In the genomic region with DNA sequence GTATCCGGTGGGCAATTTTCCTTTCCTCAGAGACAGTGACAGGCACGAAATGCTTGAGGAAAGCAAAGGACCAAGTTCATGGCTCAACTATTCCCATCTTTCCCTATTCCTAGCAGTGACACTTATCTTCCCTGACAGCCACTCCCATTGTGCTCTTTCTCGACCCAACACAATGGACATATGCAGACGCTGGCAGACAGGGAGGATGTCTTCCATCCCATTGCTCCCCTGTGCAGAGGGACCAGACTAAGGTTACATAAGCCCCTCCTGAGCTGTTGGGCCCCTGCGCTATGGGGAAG, we compare ENCODE assay signal across 7 mouse cellular contexts. TPM values are rescaled to one million over a fixed set of nuclear protein-coding genes. Genes with fewer than 3 reads are reported as not detected.
A peak's percentile ranks its signal among the peaks of the same experiment; 100 is the strongest.
DNase-seq lines count a peak whose midpoint lies in the region; ATAC-seq and TF ChIP-seq lines count a peak whose summit lies in the region.

No protein-coding gene starts in this region.

- H3K4me1 ChIP-seq in forebrain, embryonic 15.5 days = peaks cover 30% of the 10 kb centered on the region
- H3K4me1 ChIP-seq in limb, embryonic 13.5 days = peaks cover 4% of the 10 kb centered on the region; the same call in 1 of the 2 replicates
- peaks cover 4% of the 10 kb centered on the region; the same call in 1 of the 2 replicates for H3K4me1 ChIP-seq in small intestine, adult 2 months (ENCODE audit: control insufficient read depth, insufficient read depth, insufficient read length, low read length)

- DNase-seq in layer of hippocampus, adult 2 months (ENCODE audit: low spot score in 2 of 2) = no peak
- DNase-seq in layer of hippocampus, postnatal 14 days (ENCODE audit: low spot score in 2 of 2) = no peak
- DNase-seq in gastrocnemius, postnatal 25 days = no peak
- no peak for DNase-seq in MN1 (ENCODE audit: low spot score)

- H3K4me3 ChIP-seq in layer of hippocampus, adult 2 months = peak overlapping the region; percentile 81
- H3K4me3 ChIP-seq in forebrain, embryonic 15.5 days = peak overlapping the region; percentile 87
- H3K4me3 ChIP-seq in limb, embryonic 13.5 days = peak overlapping the region; percentile 66
- H3K4me3 ChIP-seq in small intestine, adult 2 months (ENCODE audit: low read depth, low read length) = 0 out of 2 replicates have a peak overlapping the region, but pooled peaks have one; percentile 67

- WGBS in forebrain, embryonic 15.5 days = 38% methylated on average over 5 of the region's 5 CpGs
- WGBS in limb, embryonic 13.5 days = 36% methylated on average over 5 of the region's 5 CpGs
- 41% methylated on average over 5 of the region's 5 CpGs for WGBS in small intestine, adult 2 months

- no peak for ATAC-seq in forebrain, embryonic 15.5 days (replicated peaks)
- ATAC-seq in limb, embryonic 13.5 days (ENCODE audit: low FRiP score, low read depth) = no peak

- H3K9me3 ChIP-seq in forebrain, embryonic 15.5 days = no peaks in the 10 kb centered on the region
- no peaks in the 10 kb centered on the region for H3K9me3 ChIP-seq in limb, embryonic 13.5 days

- peak overlapping the region; percentile 89 for H3K9ac ChIP-seq in forebrain, embryonic 15.5 days (replicated peaks)
- H3K9ac ChIP-seq in limb, embryonic 13.5 days = no peak overlapping the region

- peak overlapping the region; percentile 69 for H3K4me2 ChIP-seq in forebrain, embryonic 15.5 days (replicated peaks)
- H3K4me2 ChIP-seq in limb, embryonic 13.5 days (replicated peaks) = peak overlapping the region; percentile 89

- TF ChIP-seq CTCF in layer of hippocampus, adult 2 months (conservative IDR thresholded peaks at IDR 0.05) = no peak
- no peak for TF ChIP-seq CTCF in small intestine, adult 2 months (IDR thresholded peaks at IDR 0.05; ENCODE audit: extremely low read depth, insufficient read length, insufficient replicate concordance, low read depth, low read length)

- H3K27me3 ChIP-seq in forebrain, embryonic 15.5 days = no peaks in the 10 kb centered on the region
- H3K27me3 ChIP-seq in limb, embryonic 13.5 days = peaks cover 42% of the 10 kb centered on the region
- H3K27me3 ChIP-seq in small intestine, adult 2 months (ENCODE audit: control insufficient read depth, insufficient read depth, low read length) = peaks cover 19% of the 10 kb centered on the region; the same call in 1 of the 2 replicates

- peak overlapping the region; percentile 96 for H3K27ac ChIP-seq in layer of hippocampus, adult 2 months
- H3K27ac ChIP-seq in forebrain, embryonic 15.5 days (replicated peaks) = peak overlapping the region; percentile 79; the same call in 1 of the 2 replicates
- H3K27ac ChIP-seq in limb, embryonic 13.5 days = no peak overlapping the region
- H3K27ac ChIP-seq in small intestine, adult 2 months (ENCODE audit: insufficient read depth, low read depth, low read length) = no peak overlapping the region

- H3K36me3 ChIP-seq in forebrain, embryonic 15.5 days = peaks cover 2% of the 10 kb centered on the region; the same call in 1 of the 2 replicates
- H3K36me3 ChIP-seq in limb, embryonic 13.5 days = no peaks in the 10 kb centered on the region
- no peaks in the 10 kb centered on the region for H3K36me3 ChIP-seq in small intestine, adult 2 months (ENCODE audit: control insufficient read depth, insufficient read depth, low read length)

- no peak for TF ChIP-seq POLR2A in small intestine, adult 2 months (IDR thresholded peaks at IDR 0.05; ENCODE audit: low read depth, low read length)

RNA-seq across cellular contexts. Expression of gene Bsn, which starts 0.7 kb away (rescaled TPM):
- 100 to 1,000 TPM; 236 to 246 TPM for total RNA-seq in layer of hippocampus, adult 2 months (2021)
- 100 to 1,000 TPM; 203 to 219 TPM for total RNA-seq in layer of hippocampus, postnatal 14 days (2021)
- polyA plus RNA-seq in forebrain, embryonic 15.5 days (2015; fragmentation: Nextera tagmentation; extraction: Ambion mirVana) = 7.3 and 7.9 TPM in 2 replicates
- polyA plus RNA-seq in limb, embryonic 13.5 days (2015; fragmentation: Nextera tagmentation; extraction: Ambion mirVana) = 0.88 and 0.89 TPM in 2 replicates
- 0.94 and 1.4 TPM in 2 replicates for polyA plus RNA-seq in small intestine, adult 2 months (2012; rRNA removed)
- under 1 TPM; 0.05 to 0.08 TPM for total RNA-seq in gastrocnemius, postnatal 25 days (2021)

Comparison
In these comparisons a context has a peak if more than half of its experiments do, and no peak if none do; other contexts are left out.
1. H3K27ac ChIP-seq: peak in layer of hippocampus, adult 2 months (single experiment) and forebrain, embryonic 15.5 days (single experiment); none in limb, embryonic 13.5 days (single experiment) and small intestine, adult 2 months (single experiment).
2. RNA of gene Bsn, which starts 0.7 kb away (total RNA-seq): 236 to 246 TPM in layer of hippocampus, adult 2 months and 203 to 219 TPM in layer of hippocampus, postnatal 14 days; 0.05 to 0.08 TPM in gastrocnemius, postnatal 25 days; every median in the first group is over 100 times any median in the second.
3. Peak in every context shown above with its lines, with median percentiles within 50 percentile points of each other: H3K4me3 ChIP-seq.